Mouse (Mus musculus) stomach, postnatal 0 days (tissue): ENCODE results near the gene Atxn1.

Source experiments
- CTCF ChIP-seq: IDR thresholded peaks from 2 replicates; pipeline ENCODE4 v1.5.1; 2016; ENCODE audit warnings: antibody characterized with exemption, low read depth, mild to moderate bottlenecking, moderate library complexity
- EP300 ChIP-seq: optimal IDR thresholded peaks from 2 replicates; pipeline ENCODE3; 2016; ENCODE audit warnings: antibody characterized with exemption

- TF ChIP-seq CTCF (no peak), EP300 (no peak)
These were observed 81.0 kb downstream of the Atxn1 start for GRCm38 (mm10) chr13:45883791-45884238.
